Mouse (Mus musculus) B cell, adult 2 months (primary cell): Measurements from ENCODE around the gene Zbtb16.

Experiments used
- DNase-seq, 2 experiments: peaks; one replicate each; pipeline ENCODE4 v3.0.0; 2022

Gene Zbtb16

GRCm38 (mm10) chr9:48724733-48725132 is 111.3 kb downstream of the Zbtb16 start:
- no peak for DNase-seq

- no peak for DNase-seq
Measured at GRCm38 (mm10) chr9:48723511-48724304, 112.3 kb downstream of the Zbtb16 start.

GRCm38 (mm10) chr9:48723025-48723424 is 113.0 kb downstream of the Zbtb16 start:
- DNase-seq = no peak

- DNase-seq = no peak
Measured at GRCm38 (mm10) chr9:48722261-48722920, 113.6 kb downstream of the Zbtb16 start.

GRCm38 (mm10) chr9:48721655-48722054 is 114.4 kb downstream of the Zbtb16 start:
- DNase-seq = no peak

GRCm38 (mm10) chr9:48721172-48721571 is 114.8 kb downstream of the Zbtb16 start:
- no peak for DNase-seq

- no peak for DNase-seq
Measured at GRCm38 (mm10) chr9:48720251-48720963, 115.6 kb downstream of the Zbtb16 start.

- DNase-seq = no peak
Measured at GRCm38 (mm10) chr9:48719619-48720018, 116.4 kb downstream of the Zbtb16 start.

GRCm38 (mm10) chr9:48716549-48716948 is 119.5 kb downstream of the Zbtb16 start:
- no peak for DNase-seq

GRCm38 (mm10) chr9:48715042-48715441 is 121.0 kb downstream of the Zbtb16 start:
- DNase-seq = no peak

- no peak for DNase-seq
Measured at GRCm38 (mm10) chr9:48713779-48714178, 122.2 kb downstream of the Zbtb16 start.

- DNase-seq = no peak
Measured at GRCm38 (mm10) chr9:48712985-48713765, 122.8 kb downstream of the Zbtb16 start.

- no peak for DNase-seq
Measured at GRCm38 (mm10) chr9:48711826-48712225, 124.2 kb downstream of the Zbtb16 start.

GRCm38 (mm10) chr9:48711296-48711781 is 124.7 kb downstream of the Zbtb16 start:
- DNase-seq = no peak

GRCm38 (mm10) chr9:48710355-48711295 is 125.4 kb downstream of the Zbtb16 start:
- no peak for DNase-seq

- DNase-seq = no peak
Measured at GRCm38 (mm10) chr9:48707824-48708229, 128.2 kb downstream of the Zbtb16 start.

GRCm38 (mm10) chr9:48707134-48707823 is 128.7 kb downstream of the Zbtb16 start:
- no peak for DNase-seq

GRCm38 (mm10) chr9:48701296-48701695 is 134.7 kb downstream of the Zbtb16 start:
- DNase-seq = no peak

GRCm38 (mm10) chr9:48700871-48701270 is 135.2 kb downstream of the Zbtb16 start:
- DNase-seq = no peak

- no peak for DNase-seq
Measured at GRCm38 (mm10) chr9:48697470-48697815, 138.6 kb downstream of the Zbtb16 start.
